Mouse (Mus musculus) CH12.LX (cell line): ENCODE data around the gene Zbtb4. TPM values are rescaled to one million over a fixed set of nuclear protein-coding genes. Genes with fewer than 3 reads are reported as not detected.

ENCODE experiments used
- DNase-seq: peaks from one replicate; pipeline ENCODE4 v3.0.0-alpha.2; 2013; ENCODE audit errors: extremely low read depth
- H3K27ac ChIP-seq: 2 replicates; pipeline ENCODE4 v1.5.1; 2012; ENCODE audit warnings: low read depth, mild to moderate bottlenecking, control low read depth, moderate library complexity; ENCODE audit not compliant: insufficient read depth
- H3K27me3 ChIP-seq: replicated peaks from 2 replicates; pipeline ENCODE3; 2012; ENCODE audit warnings: inconsistent platforms
- H3K36me3 ChIP-seq, 2 experiments: replicated peaks in 1 of 2; 2 replicates each; pipeline versions ENCODE3 to v1.6.1; 2012; ENCODE audit warnings: inconsistent platforms in 1 of 2, low read length in 1 of 2, mild to moderate bottlenecking in 1 of 2, mixed read lengths in 1 of 2, moderate library complexity in 1 of 2; ENCODE audit not compliant: control insufficient read depth in 1 of 2, insufficient read depth in 1 of 2
- H3K4me1 ChIP-seq, 2 experiments: 2 replicates each; pipeline ENCODE4 v1.6.1; 2012; ENCODE audit warnings: inconsistent platforms in 1 of 2, moderate library complexity in 1 of 2; ENCODE audit not compliant: insufficient read depth in 2 of 2, control insufficient read depth in 1 of 2
- H3K4me2 ChIP-seq: 2 replicates; pipeline ENCODE4 v1.6.1; 2012; ENCODE audit warnings: low read depth, mild to moderate bottlenecking, control low read depth; ENCODE audit not compliant: poor library complexity, insufficient read depth, severe bottlenecking
- H3K4me3 ChIP-seq, 3 experiments: fragments of 150-350 bp in 1 of 3; sonication (generic) in 1 of 3; replicated peaks in 1 of 3; 2 replicates each; pipeline versions ENCODE3 to v1.5.1; 2011 to 2012; ENCODE audit warnings: low read depth in 2 of 3, low read length in 2 of 3, mild to moderate bottlenecking in 2 of 3, moderate library complexity in 2 of 3, control low read depth in 1 of 3, improper control_type of control experiment in 1 of 3, inconsistent platforms in 1 of 3, mixed read lengths in 1 of 3; ENCODE audit not compliant: poor library complexity in 1 of 3
- H3K79me2 ChIP-seq: replicated peaks from 2 replicates; pipeline ENCODE4 v1.6.1; 2012; ENCODE audit warnings: mild to moderate bottlenecking, moderate library complexity; ENCODE audit not compliant: control insufficient read depth, poor library complexity, insufficient read depth, severe bottlenecking; ENCODE audit errors: extremely low read depth
- H3K9ac ChIP-seq: 2 replicates; pipeline ENCODE4 v1.6.1; 2012; ENCODE audit warnings: low read depth, mild to moderate bottlenecking, control low read depth, moderate library complexity; ENCODE audit not compliant: insufficient read depth
- H3K9me3 ChIP-seq: replicated peaks from 2 replicates; pipeline ENCODE3; 2012; ENCODE audit warnings: low read length, inconsistent platforms, mixed read lengths
- EP300 ChIP-seq: IDR thresholded peaks from 2 replicates; pipeline ENCODE4 v1.6.1; 2011; ENCODE audit warnings: low read length, improper control_type of control experiment
- MAFK ChIP-seq: IDR thresholded peaks from 2 replicates; pipeline ENCODE4 v1.6.1; 2011; ENCODE audit warnings: low read length, improper control_type of control experiment; ENCODE audit not compliant: insufficient replicate concordance
- MAX ChIP-seq: IDR thresholded peaks from 2 replicates; pipeline ENCODE4 v1.6.1; 2011; ENCODE audit warnings: low read length, improper control_type of control experiment
- MAZ ChIP-seq: IDR thresholded peaks from 2 replicates; pipeline ENCODE4 v1.6.1; 2012; ENCODE audit warnings: low read depth, mild to moderate bottlenecking, inconsistent platforms, low read length, improper control_type of control experiment, moderate library complexity
- PAX5 ChIP-seq: IDR thresholded peaks from 2 replicates; pipeline ENCODE4 v1.6.1; 2012; ENCODE audit warnings: low read length, inconsistent platforms, mixed read lengths
- RAD21 ChIP-seq: IDR thresholded peaks from 2 replicates; pipeline ENCODE4 v1.6.1; 2011; ENCODE audit warnings: low read depth, mild to moderate bottlenecking, low read length, improper control_type of control experiment, moderate library complexity
- SIN3A ChIP-seq: IDR thresholded peaks from 2 replicates; pipeline ENCODE4 v1.6.1; 2012; ENCODE audit warnings: low read length, improper control_type of control experiment, inconsistent platforms
- TBP ChIP-seq: conservative IDR thresholded peaks from 2 replicates; pipeline ENCODE4 v1.6.1; 2011; ENCODE audit warnings: low read depth, low read length, improper control_type of control experiment
- dilution Hi-C: fragments of 300-500 bp; cut with MboI; formaldehyde crosslinking; loops from 2 replicates; pipeline ENCODE4 v1.14.3; 2020; ENCODE audit warnings: low sequenced_read_pairs; ENCODE audit not compliant: extremely low pct_unique_long_range_greater_than_20kb, extremely low pct_ligation_motif_present
- in situ Hi-C: fragments of 300-500 bp; cut with MboI; formaldehyde crosslinking; loops from 3 replicates; pipeline ENCODE4 v1.14.3; 2019; ENCODE audit warnings: low sequenced_read_pairs, low pct_ligation_motif_present, low pct_unique_long_range_greater_than_20kb, mixed read lengths
- polyA plus RNA-seq: library from polyadenylated mRNA; unstranded; fragments of >175 nt; gene quantifications from 2 replicates; pipeline ENCODE4 v1.2.1, GENCODE M21; 2012; ENCODE audit warnings: low read depth; ENCODE audit not compliant: insufficient read length
- total RNA-seq, 2 experiments: library from RNA; depleted of rRNA; stranded (reverse); fragments of 300-350 nt in 1 of 2; fragments of >200 nt in 1 of 2; gene quantifications; 2 replicates each; pipeline ENCODE4 v1.2.3; 2012 to 2014

The Zbtb4 gene
- total and polyA plus RNA-seq, 3 experiments, result 0.75 to 3.4 (median 2.3) TPM

GRCm38 (mm10) chr11:69801379-69801977 lies 35.8 kb downstream of the Zbtb4 start, which contains the start of gene Fgf11:
Fgf11 (minus strand) TSS chr11:69801857.
- peaks cover 22% of the 10 kb centered on the region for H3K9me3 ChIP-seq
- H3K27me3 ChIP-seq, result peaks cover 45% of the 10 kb centered on the region
- peak within 1 kb of the TSS; percentile 72 for H3K4me2 ChIP-seq
- no peaks in the 10 kb centered on the region for H3K79me2 ChIP-seq
- H3K4me3 ChIP-seq, result peak within 1 kb of the TSS; percentile 49 to 64 (median 57)
- peaks cover 12 to 57% of the 10 kb centered on the region in 2 experiments for H3K4me1 ChIP-seq
- H3K36me3 ChIP-seq, result no peaks in the 10 kb centered on the region
- H3K9ac ChIP-seq, result peak within 1 kb of the TSS; percentile 27; the same call in 1 of the 2 replicates
- no peak for DNase-seq
- TF ChIP-seq PAX5, result no peak
- no peak for TF ChIP-seq MAFK
- no peak within 1 kb of the TSS for H3K27ac ChIP-seq
- in situ Hi-C loops (loop anchor here (5.0 kb wide), 1 partner anchor 76 kb away; the partner anchor contains the start of gene Tmem95), dilution Hi-C loops (no loop called here)

DNA sequence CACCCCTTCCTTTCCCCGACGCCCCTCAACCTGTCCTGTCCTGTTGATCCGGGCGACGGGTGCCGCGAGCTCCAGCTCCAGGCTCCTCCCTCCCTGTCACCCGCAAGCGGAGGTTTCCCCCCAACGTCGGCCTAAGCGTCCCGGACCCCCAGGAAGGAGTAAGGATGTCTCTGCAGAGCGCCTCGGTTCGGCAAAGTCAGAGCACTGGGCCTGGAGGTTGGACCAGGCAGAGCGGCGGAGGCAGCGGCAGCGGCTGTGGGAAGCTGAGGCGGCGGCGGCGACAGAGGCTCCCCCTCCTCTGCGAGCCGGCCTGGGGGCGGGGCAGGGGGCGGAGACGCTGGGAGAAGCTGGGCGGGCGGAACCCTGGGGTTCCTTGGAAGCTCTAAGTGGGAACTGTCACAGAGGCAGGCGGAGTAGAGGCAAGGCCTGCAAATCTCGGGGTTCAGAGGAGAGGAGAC lies 37.0 kb downstream of the Zbtb4 start:
- Histone ChIP-seq H3K4me2 (peak overlapping the region; percentile 72), H3K4me1 (peaks cover 12 to 50% of the 10 kb centered on the region in 2 experiments), H3K27ac (no peak overlapping the region), H3K79me2 (no peaks in the 10 kb centered on the region), H3K4me3 (peak overlapping the region; percentile 39 to 57 (median 42)), H3K36me3 (no peaks in the 10 kb centered on the region), H3K27me3 (peaks cover 45% of the 10 kb centered on the region), H3K9me3 (peaks cover 24% of the 10 kb centered on the region), H3K9ac (peak overlapping the region; percentile 27; the same call in 1 of the 2 replicates)
- dilution Hi-C loops (no loop called here), in situ Hi-C loops (loop anchor here (5.0 kb wide), 1 partner anchor 75 kb away; the partner anchor contains the start of gene Tmem95)
- DNase-seq, result no peak
- TF ChIP-seq EP300, result no peak
- no peak for TF ChIP-seq RAD21
- peak; percentile 28; the same call in 1 of the 2 replicates for TF ChIP-seq SIN3A
- TF ChIP-seq MAX, result no peak

- Histone ChIP-seq H3K79me2 (no peaks in the 10 kb centered on the region), H3K36me3 (no peaks in the 10 kb centered on the region), H3K4me3 (peak overlapping the region; percentile 11 to 39 (median 37)), H3K27me3 (peaks cover 48% of the 10 kb centered on the region), H3K4me1 (peaks cover 12 to 43% of the 10 kb centered on the region in 2 experiments), H3K9ac (peak overlapping the region; percentile 2; the same call in 1 of the 2 replicates), H3K4me2 (peak overlapping the region; percentile 72), H3K27ac (no peak overlapping the region), H3K9me3 (peaks cover 24% of the 10 kb centered on the region)
- DNase-seq, result no peak
- TF ChIP-seq MAZ (no peak; the same call in 1 of the 2 replicates), TBP (0 out of 2 replicates have a peak, but pooled peaks have one; percentile 11)
- dilution Hi-C loops, result no loop called here
- in situ Hi-C loops, result loop anchor here (5.0 kb wide), 1 partner anchor 74 kb away; the partner anchor contains the start of gene Tmem95
These were observed 37.6 kb downstream of the Zbtb4 start for GRCm38 (mm10) chr11:69803328-69803727.
